Mouse (Mus musculus): ENCODE results near the gene Limch1.

DNA sequence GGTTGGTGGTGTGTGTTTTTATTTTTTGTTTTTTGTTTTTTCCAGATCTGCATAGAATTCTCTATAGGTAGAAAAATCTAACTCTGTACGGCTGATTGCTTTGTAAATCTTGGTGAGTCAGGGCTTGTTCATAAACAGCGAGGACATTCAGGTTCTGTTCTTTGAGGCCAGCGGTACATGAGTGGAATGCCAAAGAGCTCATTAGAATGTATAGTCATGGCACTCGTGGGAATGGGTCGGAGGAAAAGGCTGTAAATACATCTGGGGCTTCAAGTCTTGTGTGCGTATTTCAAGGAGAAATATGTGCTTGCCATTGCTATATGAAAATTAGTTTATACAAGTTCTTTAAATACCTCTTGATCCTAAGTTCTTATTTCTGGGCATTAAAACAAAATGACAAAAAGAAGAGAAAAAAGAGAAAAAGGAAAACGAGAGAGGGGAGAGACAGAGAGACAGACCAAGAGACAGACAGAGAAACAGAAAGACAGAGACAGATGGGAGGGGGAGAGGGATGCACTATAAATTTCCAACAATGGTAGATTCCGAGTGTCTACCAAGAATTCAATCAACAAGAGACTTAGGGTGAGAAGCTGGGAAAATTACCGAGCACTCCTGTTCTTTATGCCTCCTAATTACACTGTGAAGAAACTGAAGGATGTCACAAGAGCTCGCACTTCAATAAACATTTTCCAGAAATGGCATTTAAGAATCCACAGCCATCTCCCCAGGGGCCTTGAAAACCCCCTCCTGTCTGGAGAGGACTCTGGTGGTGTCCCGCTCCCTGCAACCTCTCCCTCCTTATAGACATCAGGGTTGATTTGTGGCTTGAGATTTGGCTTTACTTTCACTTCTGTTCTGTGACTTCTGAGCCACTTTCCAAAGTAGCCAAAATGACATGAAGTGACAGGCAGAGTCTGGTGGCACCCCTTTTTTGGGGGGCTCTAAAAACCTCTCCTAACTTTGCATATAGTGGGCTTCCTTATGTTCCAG is 173.0 kb downstream of the Limch1 start:
- TF ChIP-seq CTCF (conservative IDR thresholded peaks at IDR 0.05; ENCODE audit: low read length) (no peak), POU5F1 (IDR thresholded peaks at IDR 0.05; ENCODE audit: borderline replicate concordance, low read length) (no peak), NANOG (IDR thresholded peaks at IDR 0.05; ENCODE audit: borderline replicate concordance, low read length) (no peak)
